Mouse (Mus musculus) heart, adult 2 months (tissue): ENCODE data around the gene Prokr2. TPM values are rescaled to one million over a fixed set of nuclear protein-coding genes. Genes with fewer than 3 reads are reported as not detected.

ENCODE experiments used
- DNase-seq, 2 experiments: peaks; one replicate each; pipeline ENCODE4 v3.0.0; 2021
- H3K27ac ChIP-seq: fragments of 200-600 bp; 2 replicates; pipeline ENCODE4 v1.8.1; 2022
- H3K27me3 ChIP-seq: fragments of 200-500 bp; 2 replicates; pipeline ENCODE4 v1.6.1; 2012; ENCODE audit warnings: mild to moderate bottlenecking, low read length, inconsistent platforms, mixed read lengths; ENCODE audit not compliant: control insufficient read depth, insufficient read depth
- H3K36me3 ChIP-seq: fragments of 200-500 bp; 2 replicates; pipeline ENCODE4 v1.6.1; 2012; ENCODE audit warnings: low read length, inconsistent platforms; ENCODE audit not compliant: control insufficient read depth, insufficient read depth
- H3K4me1 ChIP-seq: fragments of 200-500 bp; 2 replicates; pipeline ENCODE4 v1.6.1; 2011; ENCODE audit warnings: low read length; ENCODE audit not compliant: control insufficient read depth, insufficient read depth
- H3K4me3 ChIP-seq: fragments of 200-600 bp; 2 replicates; pipeline ENCODE4 v1.8.1; 2022
- H3K79me2 ChIP-seq: fragments of 200-500 bp; replicated peaks from 2 replicates; pipeline ENCODE4 v1.6.1; 2012; ENCODE audit warnings: mild to moderate bottlenecking, inconsistent platforms, low read length, moderate library complexity, mixed read lengths; ENCODE audit not compliant: control insufficient read depth, insufficient read depth
- H3K9ac ChIP-seq: fragments of 200-500 bp; 2 replicates; pipeline ENCODE4 v1.6.1; 2012; ENCODE audit warnings: low read depth, mild to moderate bottlenecking, control low read depth, inconsistent platforms, low read length, mixed read lengths
- CTCF ChIP-seq: fragments of 200-600 bp; IDR thresholded peaks from 2 replicates; pipeline ENCODE4 v1.8.1; 2022; ENCODE audit warnings: antibody characterized with exemption, mild to moderate bottlenecking, moderate library complexity
- EP300 ChIP-seq: fragments of 200-500 bp; IDR thresholded peaks from 2 replicates; pipeline ENCODE4 v1.6.1; 2011; ENCODE audit warnings: low read depth, low read length, control low read depth; ENCODE audit not compliant: insufficient read depth
- POLR2A ChIP-seq: fragments of 200-500 bp; IDR thresholded peaks from 2 replicates; pipeline ENCODE4 v1.6.1; 2011; ENCODE audit warnings: mild to moderate bottlenecking, low read depth, low read length, control low read depth; ENCODE audit not compliant: insufficient read depth
- WGBS: fragments of 180-500 bp; shearing (Covaris S2); methylation state at CpG from one replicate; pipeline ENCODE4 v1.1.7; 2018; 5-methylcytosine and 5-hydroxymethylcytosine counted together
- intact Hi-C: fragments of 180-260 bp; cut with DNase I; formaldehyde crosslinking; loops from one replicate; pipeline ENCODE4 v1.15.1; 2025
- long read RNA-seq: library from polyadenylated mRNA; stranded (forward); transcript quantifications from one replicate; pipeline ENCODE4 v2.0.0, GENCODE M21; 2021
- polyA plus RNA-seq: library from polyadenylated mRNA; depleted of rRNA; stranded (reverse); fragments of >200 nt; gene quantifications from 2 replicates; pipeline ENCODE4 v1.2.3, GENCODE M21; 2012; rRNA removed
- total RNA-seq, 2 experiments: library from RNA; stranded (reverse); gene quantifications; 2 replicates each; pipeline ENCODE4 v1.2.3; 2021

The Prokr2 gene
- total RNA-seq (under 1 TPM; 0.08 to 0.11 TPM), polyA plus RNA-seq (0.04 and 0.26 TPM in 2 replicates)
- long read RNA-seq: 0 reads

DNA sequence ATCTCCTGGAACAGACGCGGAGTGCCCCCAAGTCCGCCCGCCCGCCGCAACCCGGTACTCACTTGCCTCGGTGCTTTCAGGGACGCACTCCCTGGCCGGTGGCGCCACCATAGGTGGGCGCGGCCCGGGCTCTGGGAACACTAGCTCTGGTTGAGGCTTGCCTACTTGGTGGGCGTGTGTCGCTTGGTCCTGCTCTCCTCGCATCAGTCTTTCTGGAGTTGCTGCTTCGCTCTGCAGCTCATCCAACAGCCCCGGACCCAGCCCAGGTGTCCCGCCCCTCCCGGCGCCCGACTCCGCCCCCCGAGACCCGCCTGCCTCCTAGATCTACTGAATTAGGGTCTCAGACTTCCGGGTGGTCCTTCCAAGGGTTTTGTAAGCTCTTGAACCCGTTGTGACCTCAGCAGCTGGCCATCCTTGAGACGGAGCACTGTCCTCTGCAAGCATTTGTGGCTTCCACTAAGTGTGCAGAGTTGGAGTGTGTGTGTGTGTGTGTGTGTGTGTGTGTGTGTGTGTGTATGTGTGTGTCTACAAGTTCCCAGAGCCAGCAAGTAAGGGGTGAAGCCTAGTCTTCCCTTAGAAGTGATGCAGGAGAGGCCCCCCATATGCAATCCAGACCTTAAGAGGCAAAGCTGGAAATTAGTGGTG is at the start of gene Prokr2:
TSS of gene Prokr2 (minus strand) at position 254 of the 645 bp plus-strand sequence.
- H3K79me2 ChIP-seq: no peaks in the 10 kb centered on the region
- no peak for TF ChIP-seq EP300
- no peak for TF ChIP-seq CTCF
- no peak for TF ChIP-seq POLR2A
- 0 out of 2 replicates have a peak, but pooled peaks cover 5% of the 10 kb centered on the region for H3K27me3 ChIP-seq
- no peak within 1 kb of the TSS for H3K9ac ChIP-seq
- no peak within 1 kb of the TSS for H3K27ac ChIP-seq
- H3K4me3 ChIP-seq: peak within 1 kb of the TSS; percentile 35
- H3K4me1 ChIP-seq: no peaks in the 10 kb centered on the region
- DNase-seq: no peak
- WGBS: 2% methylated on average over 29 of the region's 29 CpGs
- intact Hi-C loops: no loop called here
- H3K36me3 ChIP-seq: no peaks in the 10 kb centered on the region

DNA sequence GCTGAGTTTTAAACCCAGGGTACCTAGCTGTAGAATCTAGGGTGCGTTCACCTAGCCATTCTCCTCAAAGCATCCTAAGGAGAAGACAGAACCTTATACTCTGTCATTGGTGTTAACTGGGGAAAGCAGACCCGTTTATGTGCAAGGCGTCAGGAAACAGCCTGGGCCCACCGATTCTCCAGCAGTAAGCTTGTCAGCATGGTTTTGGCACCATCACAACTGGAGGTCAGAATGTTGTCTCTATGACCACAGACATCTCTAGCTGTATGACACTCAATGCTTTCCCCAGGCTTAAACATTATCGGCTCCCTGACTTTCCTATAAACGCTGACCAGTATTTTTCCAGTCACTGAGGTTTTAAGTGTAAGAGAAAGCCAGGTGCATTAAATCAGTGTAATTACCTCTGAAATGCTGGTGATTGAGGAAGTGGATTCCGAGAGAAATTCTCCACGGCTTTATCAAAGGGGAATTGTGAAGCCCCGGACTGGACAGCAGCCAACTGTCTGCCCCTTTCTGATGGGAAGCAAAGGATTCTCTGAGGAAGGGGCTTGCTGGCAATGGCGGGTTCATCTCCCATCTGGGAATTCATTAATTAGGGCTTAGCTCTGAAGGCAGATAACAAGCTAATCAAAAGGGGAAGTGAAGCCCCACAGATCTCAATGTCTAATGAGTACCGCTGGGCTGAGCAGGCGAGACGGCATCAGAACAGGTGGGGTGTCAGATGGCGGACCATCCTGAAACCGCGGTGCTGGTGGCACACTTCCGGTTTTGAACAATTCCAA is 42.1 kb upstream of the Prokr2 start:
- intact Hi-C loops: no loop called here
- no peak overlapping the region for H3K27ac ChIP-seq
- WGBS: 33% methylated on average over 17 of the region's 17 CpGs
- no peak overlapping the region for H3K4me3 ChIP-seq
- H3K36me3 ChIP-seq: no peaks in the 10 kb centered on the region
- DNase-seq: no peak
- H3K9ac ChIP-seq: no peak overlapping the region
- no peak for TF ChIP-seq CTCF
- no peak for TF ChIP-seq POLR2A
- TF ChIP-seq EP300: no peak
- no peaks in the 10 kb centered on the region for H3K27me3 ChIP-seq
- H3K79me2 ChIP-seq: no peaks in the 10 kb centered on the region
- H3K4me1 ChIP-seq: no peaks in the 10 kb centered on the region

DNA sequence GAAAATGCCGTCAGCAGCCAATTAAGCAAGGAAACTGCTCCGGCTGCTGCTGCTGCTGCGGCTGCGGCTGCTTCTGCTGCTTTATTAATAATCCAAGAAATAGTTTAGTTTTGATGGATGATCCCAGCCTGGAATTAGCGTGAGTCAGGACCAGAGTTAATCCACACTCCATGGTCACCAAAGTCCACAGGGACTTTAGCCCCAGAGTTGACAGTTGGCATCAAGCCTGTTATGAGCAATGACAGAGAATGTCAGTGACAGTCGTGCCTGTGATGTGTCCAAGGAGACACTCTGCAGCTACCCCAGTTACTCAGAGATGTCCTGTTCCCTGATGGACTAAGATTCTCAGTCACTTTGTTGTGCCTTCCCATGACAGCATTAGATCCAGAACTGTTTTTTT is 40.3 kb upstream of the Prokr2 start:
- no peaks in the 10 kb centered on the region for H3K27me3 ChIP-seq
- DNase-seq: no peak
- WGBS: 71% methylated on average over 6 of the region's 6 CpGs
- H3K4me1 ChIP-seq: no peaks in the 10 kb centered on the region
- no peak overlapping the region for H3K9ac ChIP-seq
- H3K36me3 ChIP-seq: no peaks in the 10 kb centered on the region
- TF ChIP-seq EP300: no peak
- TF ChIP-seq POLR2A: no peak
- TF ChIP-seq CTCF: no peak
- no peaks in the 10 kb centered on the region for H3K79me2 ChIP-seq
- intact Hi-C loops: no loop called here
- no peak overlapping the region for H3K4me3 ChIP-seq
- no peak overlapping the region for H3K27ac ChIP-seq

DNA sequence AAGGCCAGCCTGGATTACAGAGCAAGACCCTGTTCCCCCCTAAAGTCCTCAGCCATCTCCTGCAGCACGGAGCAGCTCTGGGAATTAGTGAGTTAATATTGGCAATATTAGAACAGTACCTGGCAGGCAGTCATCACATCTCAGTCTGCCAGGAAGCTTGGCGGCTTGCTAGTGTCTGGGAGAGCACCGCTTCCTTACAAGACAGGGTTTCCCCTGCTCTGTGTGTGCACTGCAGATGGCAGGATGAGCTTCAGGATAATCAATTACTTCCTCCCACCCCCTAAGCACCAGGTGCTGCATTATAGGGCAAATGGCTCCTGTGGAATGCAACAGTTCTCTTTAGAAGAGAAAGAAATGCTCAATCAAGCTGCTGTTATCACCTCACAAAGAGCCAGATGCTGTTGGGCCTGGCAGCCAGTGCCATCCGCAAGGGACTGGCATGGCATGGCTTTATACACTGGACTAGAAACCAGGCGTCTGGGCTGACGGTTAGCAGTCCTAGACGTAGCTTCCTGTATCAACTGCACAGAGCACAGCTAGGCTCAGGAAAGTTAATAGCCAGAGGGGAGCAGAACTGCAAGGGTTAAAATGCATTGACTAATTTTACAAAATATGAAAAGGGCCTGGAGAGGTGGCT is 38.3 kb upstream of the Prokr2 start:
- H3K27ac ChIP-seq: no peak overlapping the region
- H3K4me3 ChIP-seq: no peak overlapping the region
- DNase-seq: no peak
- no peak overlapping the region for H3K9ac ChIP-seq
- intact Hi-C loops: no loop called here
- TF ChIP-seq POLR2A (no peak), CTCF (no peak), EP300 (no peak)
- no peaks in the 10 kb centered on the region for H3K79me2 ChIP-seq
- H3K4me1 ChIP-seq: no peaks in the 10 kb centered on the region
- WGBS: 66% methylated on average over 7 of the region's 7 CpGs
- no peaks in the 10 kb centered on the region for H3K36me3 ChIP-seq
- no peaks in the 10 kb centered on the region for H3K27me3 ChIP-seq

DNA sequence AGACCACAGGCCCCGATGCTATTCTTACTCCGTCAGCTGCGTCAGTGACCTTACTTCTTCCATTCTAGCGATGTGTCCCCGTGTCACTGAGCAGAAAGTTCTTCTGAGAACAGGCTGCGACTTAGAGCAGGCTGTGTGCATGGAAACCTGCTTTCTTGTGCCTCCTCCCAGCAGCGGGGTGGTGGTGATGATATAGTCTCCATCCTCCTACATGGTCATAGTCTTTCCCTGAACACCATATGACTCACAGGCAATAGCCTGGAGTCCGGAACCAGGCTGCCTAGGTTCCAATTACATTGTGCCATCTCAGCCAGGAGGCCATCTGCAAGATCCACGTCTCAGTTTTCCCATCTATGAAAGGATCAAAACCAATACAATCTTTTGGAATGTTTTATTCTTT is 37.6 kb upstream of the Prokr2 start:
- Histone ChIP-seq H3K4me1 (no peaks in the 10 kb centered on the region), H3K27ac (no peak overlapping the region), H3K36me3 (no peaks in the 10 kb centered on the region), H3K27me3 (no peaks in the 10 kb centered on the region), H3K9ac (no peak overlapping the region), H3K79me2 (no peaks in the 10 kb centered on the region), H3K4me3 (no peak overlapping the region)
- intact Hi-C loops: no loop called here
- no peak for TF ChIP-seq CTCF
- TF ChIP-seq EP300: no peak
- TF ChIP-seq POLR2A: no peak
- DNase-seq: no peak
- WGBS: 80% methylated on average over 9 of the region's 9 CpGs

- H3K27ac ChIP-seq: no peak overlapping the region
- no peaks in the 10 kb centered on the region for H3K79me2 ChIP-seq
- WGBS: 80% methylated on average over 2 of the region's 2 CpGs
- H3K9ac ChIP-seq: no peak overlapping the region
- H3K4me3 ChIP-seq: no peak overlapping the region
- no peak for DNase-seq
- no peaks in the 10 kb centered on the region for H3K27me3 ChIP-seq
- intact Hi-C loops: no loop called here
- no peaks in the 10 kb centered on the region for H3K4me1 ChIP-seq
- no peak for TF ChIP-seq EP300
- TF ChIP-seq POLR2A: no peak
- TF ChIP-seq CTCF: no peak
- no peaks in the 10 kb centered on the region for H3K36me3 ChIP-seq
These were observed 33.2 kb upstream of the Prokr2 start for GRCm38 (mm10) chr2:132418414-132418813.
